Comparison of ENCODE assay signal across 9 mouse cellular contexts in genomic region chr16:91379412-91379811, GRCm38 (mm10). TPM values are rescaled to one million over a fixed set of nuclear protein-coding genes. Genes with fewer than 3 reads are reported as not detected.
DNase-seq lines count a peak whose midpoint lies in the region; ATAC-seq and TF ChIP-seq lines count a peak whose summit lies in the region.
"Had no signal": no experiment of that assay in that cellular context is flagged by ENCODE, and none has a peak within 500 bp of the region (broad histone marks: within the 10 kb centered on the region; RNA-seq: fewer than 3 reads in every experiment).

No protein-coding gene starts in this region.

- DNase-seq in layer of hippocampus, adult 2 months (ENCODE audit: low spot score in 2 of 2): no peak
- no peak for DNase-seq in layer of hippocampus, adult 11-12 months (ENCODE audit: low spot score)
- DNase-seq in hindbrain, postnatal 0 days (ENCODE audit: low spot score): no peak
- DNase-seq in urinary bladder, postnatal 10 days (ENCODE audit: low spot score): no peak
- DNase-seq in adrenal gland, adult 2 months: no peak
- DNase-seq: kidney, postnatal 10 days had no signal

- H3K4me2 ChIP-seq in embryonic facial prominence, embryonic 15.5 days (replicated peaks): no peak overlapping the region
- no peak overlapping the region for H3K4me2 ChIP-seq in hindbrain, postnatal 0 days (ENCODE audit: low read depth, low read length)
- no peak overlapping the region for H3K4me2 ChIP-seq in neural tube, embryonic 14.5 days (ENCODE audit: low read depth, low read length)

- TF ChIP-seq CTCF in layer of hippocampus, adult 2 months (conservative IDR thresholded peaks at IDR 0.05): no peak
- no peak for TF ChIP-seq CTCF in hindbrain, postnatal 0 days (IDR thresholded peaks at IDR 0.05; ENCODE audit: low read depth)

- peaks cover 25% of the 10 kb centered on the region for H3K4me1 ChIP-seq in embryonic facial prominence, embryonic 15.5 days
- H3K4me1 ChIP-seq in hindbrain, postnatal 0 days (ENCODE audit: insufficient read depth, low read length): no peaks in the 10 kb centered on the region
- H3K4me1 ChIP-seq in neural tube, embryonic 14.5 days (ENCODE audit: control insufficient read depth, insufficient read depth, low read length): no peaks in the 10 kb centered on the region

- ATAC-seq in embryonic facial prominence, embryonic 15.5 days (ENCODE audit: insufficient number of reproducible peaks, low FRiP score, low TSS enrichment, low read depth): no peak; the same call in 1 of the 2 replicates
- peak; percentile 62; the same call in 1 of the 2 replicates for ATAC-seq in hindbrain, postnatal 0 days
- no peak for ATAC-seq in neural tube, embryonic 14.5 days (ENCODE audit: low read depth)

- no peaks in the 10 kb centered on the region for H3K27me3 ChIP-seq in embryonic facial prominence, embryonic 15.5 days
- H3K27me3 ChIP-seq in hindbrain, postnatal 0 days (ENCODE audit: insufficient read depth, low read length): no peaks in the 10 kb centered on the region
- H3K27me3 ChIP-seq in neural tube, embryonic 14.5 days (ENCODE audit: control insufficient read depth, insufficient read depth, low read length): no peaks in the 10 kb centered on the region

- no peaks in the 10 kb centered on the region for H3K9me3 ChIP-seq in embryonic facial prominence, embryonic 15.5 days (replicated peaks)
- H3K9me3 ChIP-seq in hindbrain, postnatal 0 days (ENCODE audit: low read length): no peaks in the 10 kb centered on the region
- H3K9me3 ChIP-seq in neural tube, embryonic 14.5 days (ENCODE audit: control insufficient read depth, low read length): no peaks in the 10 kb centered on the region

- H3K36me3 ChIP-seq in embryonic facial prominence, embryonic 15.5 days: peaks cover 10% of the 10 kb centered on the region
- peaks cover 10% of the 10 kb centered on the region for H3K36me3 ChIP-seq in hindbrain, postnatal 0 days (ENCODE audit: insufficient read depth, low read length)
- no peaks in the 10 kb centered on the region for H3K36me3 ChIP-seq in neural tube, embryonic 14.5 days (ENCODE audit: control insufficient read depth, insufficient read depth, low read length)

- H3K27ac ChIP-seq in layer of hippocampus, adult 2 months: peak overlapping the region; percentile 80
- peak overlapping the region; percentile 68 for H3K27ac ChIP-seq in embryonic facial prominence, embryonic 15.5 days (replicated peaks)
- peak overlapping the region; percentile 65 for H3K27ac ChIP-seq in hindbrain, postnatal 0 days
- peak overlapping the region; percentile 2; the same call in 1 of the 2 replicates for H3K27ac ChIP-seq in neural tube, embryonic 14.5 days (ENCODE audit: low read depth, low read length)

- no peak overlapping the region for H3K9ac ChIP-seq in embryonic facial prominence, embryonic 15.5 days
- no peak overlapping the region for H3K9ac ChIP-seq in hindbrain, postnatal 0 days (replicated peaks; ENCODE audit: low read length)
- no peak overlapping the region for H3K9ac ChIP-seq in neural tube, embryonic 14.5 days (replicated peaks; ENCODE audit: low read depth, low read length)

- no peak overlapping the region for H3K4me3 ChIP-seq in layer of hippocampus, adult 2 months
- no peak overlapping the region for H3K4me3 ChIP-seq in embryonic facial prominence, embryonic 15.5 days (replicated peaks)
- no peak overlapping the region for H3K4me3 ChIP-seq in hindbrain, postnatal 0 days (ENCODE audit: low read length)
- no peak overlapping the region for H3K4me3 ChIP-seq in neural tube, embryonic 14.5 days (ENCODE audit: low read depth, low read length)

- WGBS in embryonic facial prominence, embryonic 15.5 days: 32% methylated on average over 3 of the region's 3 CpGs
- 41% methylated on average over 3 of the region's 3 CpGs for whole genome bisulfite sequencing in hindbrain, postnatal 0 days
- WGBS in neural tube, embryonic 14.5 days: 40% methylated on average over 3 of the region's 3 CpGs

RNA-seq across cellular contexts. Expression of gene Ifnar2, which starts 6.8 kb away (rescaled TPM):
- 10 to 100 TPM; 19.8 to 25.5 TPM for total RNA-seq in layer of hippocampus, adult 2 months (2021)
- 60.4 and 61.7 TPM in 2 replicates for polyA plus RNA-seq in embryonic facial prominence, embryonic 15.5 days (2015; fragmentation: Nextera tagmentation; extraction: Ambion mirVana)
- 18.3 and 20.9 TPM in 2 replicates for total RNA-seq in hindbrain, postnatal 0 days (2014; rRNA removed)
- 49.9 and 51.7 TPM in 2 replicates for polyA plus RNA-seq in hindbrain, postnatal 0 days (2015; fragmentation: Nextera tagmentation; extraction: Ambion mirVana)
- polyA plus RNA-seq in neural tube, embryonic 14.5 days (2014; fragmentation: Nextera tagmentation; extraction: Ambion mirVana): 33.8 and 40.6 TPM in 2 replicates
- total RNA-seq in adrenal gland, adult 2 months (2021): 100 to 1,000 TPM; 112 to 134 TPM
- polyA plus RNA-seq in adrenal gland, adult 2 months (2012; rRNA removed): 225 and 282 TPM in 2 replicates

RNA-seq across cellular contexts. Expression of gene Gm21970, which starts 12.1 kb away (rescaled TPM):
- total RNA-seq in layer of hippocampus, adult 2 months (2021): not detected
- polyA plus RNA-seq in embryonic facial prominence, embryonic 15.5 days (2015; fragmentation: Nextera tagmentation; extraction: Ambion mirVana): not detected in 2 replicates
- not detected in 2 replicates for total RNA-seq in hindbrain, postnatal 0 days (2014; rRNA removed)
- polyA plus RNA-seq in hindbrain, postnatal 0 days (2015; fragmentation: Nextera tagmentation; extraction: Ambion mirVana): not detected in 2 replicates
- polyA plus RNA-seq in neural tube, embryonic 14.5 days (2014; fragmentation: Nextera tagmentation; extraction: Ambion mirVana): not detected in 2 replicates
- total RNA-seq in adrenal gland, adult 2 months (2021): under 1 TPM in 1 of 2 experiments, not detected in 1; 0.69 TPM
- polyA plus RNA-seq in adrenal gland, adult 2 months (2012; rRNA removed): not detected in 2 replicates
- total RNA-seq: MEL had no signal

RNA-seq across cellular contexts. Expression of gene Il10rb, which starts 26.6 kb away (rescaled TPM):
- 1 to 10 TPM; 8.6 to 9.0 TPM for total RNA-seq in layer of hippocampus, adult 2 months (2021)
- polyA plus RNA-seq in embryonic facial prominence, embryonic 15.5 days (2015; fragmentation: Nextera tagmentation; extraction: Ambion mirVana): 33.3 and 37.0 TPM in 2 replicates
- total RNA-seq in hindbrain, postnatal 0 days (2014; rRNA removed): 4.2 and 7.1 TPM in 2 replicates
- 14.6 and 14.8 TPM in 2 replicates for polyA plus RNA-seq in hindbrain, postnatal 0 days (2015; fragmentation: Nextera tagmentation; extraction: Ambion mirVana)
- polyA plus RNA-seq in neural tube, embryonic 14.5 days (2014; fragmentation: Nextera tagmentation; extraction: Ambion mirVana): 7.1 and 13.7 TPM in 2 replicates
- total RNA-seq in adrenal gland, adult 2 months (2021): 100 to 1,000 TPM; 255 to 258 TPM
- polyA plus RNA-seq in adrenal gland, adult 2 months (2012; rRNA removed): 97.1 and 107 TPM in 2 replicates

Comparison
In these comparisons a context has a peak if more than half of its experiments do, and no peak if none do; other contexts are left out.
1. H3K27ac ChIP-seq: peak in every context shown above with its lines; median percentile 80 in layer of hippocampus, adult 2 months; 68 in embryonic facial prominence, embryonic 15.5 days; 65 in hindbrain, postnatal 0 days; 2 in neural tube, embryonic 14.5 days.